Mouse (Mus musculus): ENCODE measurements around the gene Ctdspl2.
"Not testable (repeated sequence)": the region's sequence is repeated elsewhere in the genome, so short reads cannot be mapped to it uniquely, and the experiment has no call there.

GRCm38 (mm10) chr2:122027091-122027490 lies 71.3 kb downstream of the Ctdspl2 start:
- not testable (repeated sequence) for TF ChIP-seq EP300, CTCF (IDR thresholded peaks at IDR 0.05; ENCODE audit: low read depth)
